Mouse (Mus musculus): ENCODE data around the gene Timm8a2.

Gene Timm8a2

GRCm38 (mm10) chr14:122034451-122034850 is at the start of gene Timm8a2:
Timm8a2 (plus strand) TSS chr14:122034674.
- no peak for DNase-seq

- no peak for DNase-seq
These were observed 49.0 kb upstream of the Timm8a2 start for GRCm38 (mm10) chr14:121985477-121985876.

GRCm38 (mm10) chr14:121986028-121986427 is 48.4 kb upstream of the Timm8a2 start:
- DNase-seq: no peak

- no peak for DNase-seq
These were observed 47.2 kb upstream of the Timm8a2 start for GRCm38 (mm10) chr14:121987287-121987686.

GRCm38 (mm10) chr14:121987691-121988090 is 46.8 kb upstream of the Timm8a2 start:
- no peak for DNase-seq

GRCm38 (mm10) chr14:121989331-121989730 is 45.1 kb upstream of the Timm8a2 start:
- DNase-seq: no peak

- no peak for DNase-seq
These were observed 44.6 kb upstream of the Timm8a2 start for GRCm38 (mm10) chr14:121989869-121990268.

- DNase-seq: no peak
These were observed 43.6 kb upstream of the Timm8a2 start for GRCm38 (mm10) chr14:121990897-121991296.

GRCm38 (mm10) chr14:121991921-121992320 is 42.6 kb upstream of the Timm8a2 start:
- no peak for DNase-seq

GRCm38 (mm10) chr14:121992395-121993280 is 41.8 kb upstream of the Timm8a2 start:
- no peak for DNase-seq

GRCm38 (mm10) chr14:121993616-121994015 is 40.9 kb upstream of the Timm8a2 start:
- DNase-seq: no peak

GRCm38 (mm10) chr14:121994171-121994700 is 40.2 kb upstream of the Timm8a2 start:
- DNase-seq: no peak

- DNase-seq: no peak
These were observed 39.5 kb upstream of the Timm8a2 start for GRCm38 (mm10) chr14:121994846-121995556.

GRCm38 (mm10) chr14:121995557-121995870 is 39.0 kb upstream of the Timm8a2 start:
- DNase-seq: no peak

GRCm38 (mm10) chr14:121996786-121997185 is 37.7 kb upstream of the Timm8a2 start:
- peak in 1 of 2 experiments; percentile 22 for DNase-seq

GRCm38 (mm10) chr14:121999455-121999854 is 35.0 kb upstream of the Timm8a2 start:
- no peak for DNase-seq

GRCm38 (mm10) chr14:122000346-122001105 is 33.9 kb upstream of the Timm8a2 start:
- no peak for DNase-seq

- no peak for DNase-seq
These were observed 32.2 kb upstream of the Timm8a2 start for GRCm38 (mm10) chr14:122002224-122002623.

GRCm38 (mm10) chr14:122003812-122004211 is 30.7 kb upstream of the Timm8a2 start:
- no peak for DNase-seq

- DNase-seq: no peak
These were observed 26.2 kb upstream of the Timm8a2 start for GRCm38 (mm10) chr14:122008261-122008660.

GRCm38 (mm10) chr14:122009502-122009901 is 25.0 kb upstream of the Timm8a2 start:
- no peak for DNase-seq

GRCm38 (mm10) chr14:122010301-122010700 is 24.2 kb upstream of the Timm8a2 start:
- DNase-seq: no peak

GRCm38 (mm10) chr14:122011768-122012167 is 22.7 kb upstream of the Timm8a2 start:
- no peak for DNase-seq
